Mouse (Mus musculus) retina, postnatal 1 day (tissue): ENCODE results near the gene Hmgb3.

ENCODE experiments used
- DNase-seq: peaks from one replicate; pipeline ENCODE4 v3.0.0-alpha.2; 2012

Hmgb3 gene

GRCm38 (mm10) chrX:71601052-71601611, 45.4 kb downstream of the Hmgb3 start:
- DNase-seq: peak; percentile 63
